Mouse (Mus musculus): ENCODE measurements around the gene Spef1. TPM values are rescaled to one million over a fixed set of nuclear protein-coding genes. Genes with fewer than 3 reads are reported as not detected.

Gene Spef1
- polyA plus RNA-seq, 1 experiment from 2014 or later: 11.5 TPM

DNA sequence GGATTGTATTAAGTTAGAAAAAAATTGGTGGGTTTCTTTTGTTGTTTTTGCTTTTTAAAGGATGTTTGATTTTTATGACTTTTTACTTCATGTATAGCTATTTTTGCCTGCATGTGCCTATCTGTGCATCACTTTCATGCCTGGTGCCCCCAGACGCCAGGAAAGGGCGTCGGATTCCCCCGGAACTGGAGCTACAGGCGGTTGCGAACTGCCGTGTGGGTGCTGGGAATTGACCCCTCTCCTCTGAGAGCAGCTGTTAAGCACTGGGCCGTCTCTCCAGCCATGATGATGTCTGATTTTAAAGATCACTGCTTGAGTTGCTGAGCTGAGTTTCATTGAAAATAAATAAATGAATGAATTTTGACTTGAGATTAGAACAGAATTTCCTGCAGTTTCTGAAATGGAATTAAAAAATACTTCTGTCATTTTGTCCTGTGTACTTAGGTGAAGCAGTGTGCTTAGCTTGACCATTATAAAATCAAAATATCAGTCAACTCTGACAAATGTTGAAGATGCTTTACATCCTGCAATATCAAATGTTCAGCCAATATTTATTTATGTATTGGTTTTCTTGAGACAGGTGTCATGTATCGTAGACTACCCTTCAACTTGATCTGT, 54.0 kb downstream of the Spef1 start, which contains the start of gene Gm11037:
TSS of gene Gm11037 (plus strand) at position 568 of the 618 bp plus-strand sequence.
- Histone ChIP-seq H3K4me3 (replicated peaks; ENCODE audit: low read length) (no peak within 1 kb of the TSS), H3K4me1 (replicated peaks; ENCODE audit: control insufficient read depth, insufficient read depth, low read length) (no peaks in the 10 kb centered on the region), H3K27ac (no peak within 1 kb of the TSS), H3K27me3 (ENCODE audit: control insufficient read depth, insufficient read depth, low read length) (no peaks in the 10 kb centered on the region), H3K9ac (no peak within 1 kb of the TSS), H3K36me3 (replicated peaks; ENCODE audit: control insufficient read depth, insufficient read depth) (no peaks in the 10 kb centered on the region), H3K4me2 (replicated peaks) (no peak within 1 kb of the TSS), H3K9me3 (ENCODE audit: control insufficient read depth, low read length) (no peaks in the 10 kb centered on the region)
- 79% methylated on average over 9 of the region's 9 CpGs for WGBS
- DNase-seq (ENCODE audit: low spot score) (no peak), ATAC-seq (ENCODE audit: low FRiP score) (no peak)

DNA sequence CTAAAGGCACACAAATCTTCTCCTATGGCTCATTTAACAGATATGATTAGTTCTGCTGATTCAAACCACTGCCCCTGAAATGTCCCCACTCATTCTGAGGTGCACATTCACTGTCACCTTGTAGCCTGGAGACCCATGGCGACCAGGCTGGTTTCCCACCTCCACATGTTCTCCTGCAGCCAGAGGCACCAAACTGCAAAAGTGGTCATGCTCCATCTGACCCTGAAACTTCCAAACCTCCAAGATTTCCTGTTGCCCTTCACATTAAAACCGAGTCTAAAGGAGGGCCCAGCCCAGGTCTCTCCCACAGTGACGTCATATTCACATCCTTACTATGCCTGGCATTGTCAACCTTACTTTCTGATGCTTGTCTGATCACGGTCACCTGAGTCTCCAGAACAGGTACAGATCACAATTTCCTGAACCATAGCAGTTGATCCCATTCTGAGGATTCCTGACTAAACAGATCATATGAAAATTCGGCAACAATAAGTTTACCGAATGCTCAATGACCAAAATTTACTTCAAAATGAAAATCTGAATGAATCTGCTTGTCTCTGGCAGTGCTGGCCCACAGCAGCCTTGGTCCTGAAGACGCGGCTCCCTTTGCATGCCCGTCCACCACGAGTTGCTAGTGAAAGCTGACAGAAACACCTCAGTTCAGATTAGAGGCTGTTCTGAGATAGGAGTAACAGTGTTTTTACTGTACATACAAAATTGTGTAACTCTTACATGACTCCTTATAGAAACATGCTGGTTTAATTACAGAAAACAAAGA, 54.8 kb downstream of the Spef1 start:
- Histone ChIP-seq H3K36me3 (replicated peaks; ENCODE audit: control insufficient read depth, insufficient read depth) (no peaks in the 10 kb centered on the region), H3K27me3 (ENCODE audit: control insufficient read depth, insufficient read depth, low read length) (no peaks in the 10 kb centered on the region), H3K4me3 (replicated peaks; ENCODE audit: low read length) (no peak overlapping the region), H3K9me3 (ENCODE audit: control insufficient read depth, low read length) (no peaks in the 10 kb centered on the region), H3K9ac (no peak overlapping the region), H3K4me2 (replicated peaks) (no peak overlapping the region), H3K27ac (no peak overlapping the region), H3K4me1 (replicated peaks; ENCODE audit: control insufficient read depth, insufficient read depth, low read length) (0 out of 2 replicates have a peak, but pooled peaks cover 5% of the 10 kb centered on the region)
- ATAC-seq (ENCODE audit: low FRiP score) (no peak), DNase-seq (ENCODE audit: low spot score) (no peak)
- WGBS: 81% methylated on average over 10 of the region's 10 CpGs

DNA sequence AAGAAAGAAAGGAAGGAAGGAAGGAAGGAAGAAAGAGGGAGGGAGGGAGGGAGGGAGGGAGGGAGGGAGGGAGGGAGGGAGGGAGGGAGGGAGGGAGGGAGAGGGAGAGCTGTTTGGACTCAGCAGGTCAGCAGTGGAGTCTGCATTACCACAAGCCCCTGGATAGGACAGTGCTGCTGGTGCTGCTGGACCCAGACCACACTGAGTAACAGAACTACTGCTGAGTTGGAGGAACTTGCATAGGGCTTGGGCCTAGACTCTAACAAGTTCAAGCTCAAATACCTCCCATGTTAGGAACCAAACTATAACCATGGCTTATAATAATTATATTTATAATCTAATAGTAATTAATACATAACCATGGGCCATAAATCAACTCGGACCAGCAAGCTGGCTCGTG, 56.2 kb downstream of the Spef1 start:
- H3K27me3 ChIP-seq (ENCODE audit: control insufficient read depth, insufficient read depth, low read length): no peaks in the 10 kb centered on the region
- 0 out of 2 replicates have a peak, but pooled peaks cover 8% of the 10 kb centered on the region for H3K4me1 ChIP-seq (replicated peaks; ENCODE audit: control insufficient read depth, insufficient read depth, low read length)
- H3K9ac ChIP-seq: no peak overlapping the region
- H3K27ac ChIP-seq: no peak overlapping the region
- H3K4me3 ChIP-seq (replicated peaks; ENCODE audit: low read length): no peak overlapping the region
- H3K36me3 ChIP-seq (replicated peaks; ENCODE audit: control insufficient read depth, insufficient read depth): no peaks in the 10 kb centered on the region
- H3K4me2 ChIP-seq (replicated peaks): no peak overlapping the region
- DNase-seq (ENCODE audit: low spot score) (no peak), ATAC-seq (ENCODE audit: low FRiP score) (no peak)
- no peaks in the 10 kb centered on the region for H3K9me3 ChIP-seq (ENCODE audit: control insufficient read depth, low read length)
- WGBS: 93% methylated on average over 2 of the region's 2 CpGs

DNA sequence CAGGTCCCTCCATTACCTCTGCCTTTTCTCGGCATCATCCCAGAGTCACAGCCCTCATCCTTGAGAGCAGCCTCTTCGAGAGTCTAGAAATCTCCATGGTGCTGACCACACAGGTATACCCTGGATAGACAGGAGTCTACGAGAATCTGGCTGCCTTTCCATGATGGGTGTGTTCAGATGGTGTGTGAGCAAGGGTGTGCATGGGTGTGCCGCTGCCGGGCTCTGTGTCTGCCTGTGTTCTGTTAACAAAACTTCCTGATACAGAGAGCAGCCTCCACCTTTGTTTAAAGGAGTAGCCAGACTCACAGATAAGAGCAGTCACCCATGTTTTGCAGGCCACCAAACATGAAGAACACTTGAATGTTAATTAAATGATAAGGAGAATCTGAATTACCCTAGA, 57.2 kb downstream of the Spef1 start:
- Histone ChIP-seq H3K9me3 (ENCODE audit: control insufficient read depth, low read length) (no peaks in the 10 kb centered on the region), H3K4me2 (replicated peaks) (no peak overlapping the region), H3K9ac (no peak overlapping the region), H3K27me3 (ENCODE audit: control insufficient read depth, insufficient read depth, low read length) (no peaks in the 10 kb centered on the region; the same call in 1 of the 2 replicates), H3K27ac (no peak overlapping the region), H3K36me3 (replicated peaks; ENCODE audit: control insufficient read depth, insufficient read depth) (no peaks in the 10 kb centered on the region), H3K4me3 (replicated peaks; ENCODE audit: low read length) (no peak overlapping the region), H3K4me1 (replicated peaks; ENCODE audit: control insufficient read depth, insufficient read depth, low read length) (0 out of 2 replicates have a peak, but pooled peaks cover 8% of the 10 kb centered on the region)
- WGBS: 84% methylated on average over 5 of the region's 5 CpGs
- DNase-seq (ENCODE audit: low spot score) (no peak), ATAC-seq (ENCODE audit: low FRiP score) (no peak)

DNA sequence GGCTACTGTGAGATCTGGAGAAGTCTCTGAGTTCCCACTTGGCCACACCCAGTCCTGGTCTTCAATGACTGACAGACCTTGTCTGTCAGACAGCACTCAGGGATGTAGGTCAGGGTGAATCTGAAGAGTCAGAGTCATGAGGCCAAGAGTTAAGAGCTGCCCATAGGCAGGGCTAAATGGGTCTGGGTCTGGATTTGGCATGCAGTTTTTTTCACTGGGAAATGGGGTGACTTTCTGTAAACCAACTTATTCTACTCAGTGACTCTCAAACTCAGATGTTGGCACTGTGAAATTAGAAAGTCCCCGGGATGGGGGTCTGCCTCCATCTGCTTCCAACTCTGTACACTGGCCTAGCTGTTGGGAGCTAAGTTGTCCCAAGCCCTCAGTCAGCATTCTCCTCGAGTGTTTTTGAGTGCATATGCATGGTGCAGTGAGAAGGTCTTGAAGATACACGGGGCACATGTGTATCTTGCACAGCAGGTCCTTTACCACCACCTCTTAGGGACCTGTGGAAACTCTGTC, 58.4 kb downstream of the Spef1 start:
- Histone ChIP-seq H3K4me3 (replicated peaks; ENCODE audit: low read length) (no peak overlapping the region), H3K27me3 (ENCODE audit: control insufficient read depth, insufficient read depth, low read length) (no peaks in the 10 kb centered on the region; the same call in 1 of the 2 replicates), H3K9me3 (ENCODE audit: control insufficient read depth, low read length) (no peaks in the 10 kb centered on the region), H3K4me1 (replicated peaks; ENCODE audit: control insufficient read depth, insufficient read depth, low read length) (0 out of 2 replicates have a peak, but pooled peaks cover 8% of the 10 kb centered on the region), H3K36me3 (replicated peaks; ENCODE audit: control insufficient read depth, insufficient read depth) (no peaks in the 10 kb centered on the region), H3K4me2 (replicated peaks) (peak overlapping the region; percentile 63; the same call in 1 of the 2 replicates), H3K9ac (no peak overlapping the region), H3K27ac (no peak overlapping the region)
- no peak for ATAC-seq (ENCODE audit: low FRiP score)
- 89% methylated on average over 3 of the region's 3 CpGs for WGBS
- no peak for DNase-seq (ENCODE audit: low spot score)

DNA sequence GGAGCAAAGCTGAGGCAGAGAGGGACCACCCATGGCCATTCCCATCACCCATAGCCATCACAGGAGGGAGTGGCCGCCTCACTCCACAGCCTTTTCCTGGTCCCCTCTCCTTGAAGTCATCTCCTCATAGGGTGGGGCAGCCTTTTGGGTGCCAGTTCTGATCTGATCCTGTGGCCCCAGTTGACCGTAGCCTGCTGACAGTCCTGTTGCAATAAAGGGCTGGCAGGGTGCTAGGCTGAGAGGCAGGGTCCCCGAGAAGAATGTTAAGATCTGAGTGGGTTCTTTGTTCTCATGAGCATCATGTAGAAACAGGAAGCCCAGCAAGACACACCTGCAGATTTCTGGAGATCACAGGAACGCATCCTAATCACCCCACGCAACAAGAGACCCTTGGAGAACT, 58.9 kb downstream of the Spef1 start:
- no peak for ATAC-seq (ENCODE audit: low FRiP score)
- Histone ChIP-seq H3K9me3 (ENCODE audit: control insufficient read depth, low read length) (no peaks in the 10 kb centered on the region), H3K27ac (no peak overlapping the region), H3K4me2 (replicated peaks) (peak overlapping the region; percentile 63), H3K36me3 (replicated peaks; ENCODE audit: control insufficient read depth, insufficient read depth) (no peaks in the 10 kb centered on the region), H3K9ac (no peak overlapping the region), H3K4me1 (replicated peaks; ENCODE audit: control insufficient read depth, insufficient read depth, low read length) (0 out of 2 replicates have a peak, but pooled peaks cover 8% of the 10 kb centered on the region), H3K4me3 (replicated peaks; ENCODE audit: low read length) (no peak overlapping the region), H3K27me3 (ENCODE audit: control insufficient read depth, insufficient read depth, low read length) (no peaks in the 10 kb centered on the region; the same call in 1 of the 2 replicates)
- DNase-seq (ENCODE audit: low spot score): no peak
- 91% methylated on average over 5 of the region's 5 CpGs for WGBS

DNA sequence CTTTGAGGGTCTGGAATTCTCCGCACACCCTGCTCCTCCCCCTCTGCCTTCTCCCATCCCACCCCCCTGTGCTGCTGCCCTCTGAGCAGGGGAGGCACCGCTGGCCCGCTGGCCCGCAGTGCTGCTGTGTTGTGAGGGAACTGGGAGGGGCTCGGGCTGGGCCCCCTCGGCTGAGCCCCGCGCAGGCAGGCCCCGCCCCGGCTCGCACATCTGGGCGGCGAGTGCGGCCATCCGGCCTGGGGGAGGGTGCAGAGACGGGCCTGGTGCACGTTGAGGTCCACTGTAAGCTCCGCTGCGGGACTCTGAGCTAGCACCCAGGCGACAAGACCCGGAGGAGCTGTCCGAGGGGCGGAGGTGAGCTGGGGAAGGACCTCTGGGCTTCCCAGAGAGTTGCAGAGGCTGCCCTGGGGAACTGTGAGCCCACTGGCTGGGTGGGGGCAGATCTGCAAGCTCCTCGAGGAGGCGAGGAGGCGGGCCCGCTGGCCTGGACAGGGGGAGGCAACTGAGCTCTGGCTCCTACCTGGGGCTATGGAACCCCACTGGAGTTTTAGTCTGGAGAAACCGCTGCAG, 59.8 kb downstream of the Spef1 start, which contains the start of gene Hspa12b:
TSS of gene Hspa12b (plus strand) at position 120 of the 570 bp plus-strand sequence.
- DNase-seq (ENCODE audit: low spot score) (no peak), ATAC-seq (ENCODE audit: low FRiP score) (peak; percentile 68; the same call in 1 of the 2 replicates)
- Histone ChIP-seq H3K27me3 (ENCODE audit: control insufficient read depth, insufficient read depth, low read length) (no peaks in the 10 kb centered on the region; the same call in 1 of the 2 replicates), H3K9ac (peak within 1 kb of the TSS; percentile 58), H3K9me3 (ENCODE audit: control insufficient read depth, low read length) (no peaks in the 10 kb centered on the region), H3K4me3 (replicated peaks; ENCODE audit: low read length) (peak within 1 kb of the TSS; percentile 37), H3K4me2 (replicated peaks) (peak within 1 kb of the TSS; percentile 63), H3K27ac (no peak within 1 kb of the TSS), H3K36me3 (replicated peaks; ENCODE audit: control insufficient read depth, insufficient read depth) (no peaks in the 10 kb centered on the region), H3K4me1 (replicated peaks; ENCODE audit: control insufficient read depth, insufficient read depth, low read length) (0 out of 2 replicates have a peak, but pooled peaks cover 8% of the 10 kb centered on the region)
- 2% methylated on average over 28 of the region's 28 CpGs for WGBS

DNA sequence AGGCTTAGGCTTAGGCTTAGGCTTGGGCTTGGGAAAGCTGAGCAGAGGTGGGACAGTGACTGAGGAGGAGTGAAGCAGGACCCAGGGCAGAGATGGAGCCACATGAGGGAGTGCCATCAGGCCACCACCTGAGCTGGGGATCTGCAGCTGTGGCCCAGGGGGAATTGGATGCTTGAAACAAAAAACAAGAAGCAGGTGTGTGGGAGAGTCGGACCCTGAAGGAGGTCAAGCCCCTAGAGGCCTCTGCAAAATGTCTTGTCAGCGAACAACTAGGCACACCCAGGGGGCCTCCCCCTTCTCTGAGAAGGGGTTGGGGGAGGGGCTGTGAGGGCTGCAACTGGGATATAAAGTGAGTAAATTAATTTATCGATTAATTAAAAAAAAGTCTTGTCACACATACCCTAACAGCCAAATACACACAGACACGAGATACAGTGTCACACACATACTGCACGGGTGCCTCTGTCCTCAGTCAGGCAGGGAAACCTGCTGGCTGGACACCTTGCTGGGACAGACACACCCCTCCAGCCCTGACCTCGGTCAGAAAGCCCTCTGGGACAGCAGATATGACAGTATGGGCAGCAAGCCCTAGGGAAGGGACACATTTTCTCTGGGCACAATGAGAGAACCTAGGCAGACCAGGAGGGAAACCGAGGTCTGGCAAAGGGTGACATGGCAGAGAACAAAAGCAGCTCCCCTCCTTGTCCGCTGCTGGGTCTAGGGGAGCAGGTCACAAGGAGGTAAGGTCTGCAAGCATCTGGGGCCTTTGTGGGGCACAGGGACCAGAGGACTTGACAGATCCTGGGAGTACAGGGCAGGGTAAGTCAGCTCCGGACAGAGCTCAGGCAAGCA, 60.9 kb downstream of the Spef1 start:
- WGBS: 42% methylated on average over 9 of the region's 9 CpGs
- Histone ChIP-seq H3K4me1 (replicated peaks; ENCODE audit: control insufficient read depth, insufficient read depth, low read length) (0 out of 2 replicates have a peak, but pooled peaks cover 8% of the 10 kb centered on the region), H3K4me2 (replicated peaks) (peak overlapping the region; percentile 63), H3K27me3 (ENCODE audit: control insufficient read depth, insufficient read depth, low read length) (no peaks in the 10 kb centered on the region; the same call in 1 of the 2 replicates), H3K9me3 (ENCODE audit: control insufficient read depth, low read length) (no peaks in the 10 kb centered on the region), H3K36me3 (replicated peaks; ENCODE audit: control insufficient read depth, insufficient read depth) (no peaks in the 10 kb centered on the region), H3K4me3 (replicated peaks; ENCODE audit: low read length) (no peak overlapping the region; the same call in 1 of the 2 replicates), H3K27ac (no peak overlapping the region), H3K9ac (0 out of 2 replicates have a peak overlapping the region, but pooled peaks have one; percentile 58)
- DNase-seq (ENCODE audit: low spot score) (no peak), ATAC-seq (ENCODE audit: low FRiP score) (no peak)
